Mouse (Mus musculus) embryonic fibroblast, embryonic 13.5 days (primary cell): ENCODE data around the gene Itpr1.

ENCODE experiments used
- CTCF ChIP-seq: IDR thresholded peaks from 2 replicates; pipeline ENCODE4 v1.5.1; 2011; ENCODE audit warnings: mild to moderate bottlenecking, control low read depth, low read length, moderate library complexity, borderline replicate concordance; ENCODE audit not compliant: insufficient read depth
- POLR2A ChIP-seq: IDR thresholded peaks from 2 replicates; pipeline ENCODE4 v1.6.1; 2011; ENCODE audit warnings: low read depth, mild to moderate bottlenecking, control low read depth, low read length, moderate library complexity

- TF ChIP-seq CTCF: no peak
- TF ChIP-seq POLR2A: no peak
Measured at GRCm38 (mm10) chr6:108196665-108197064, 16.2 kb upstream of the Itpr1 start.
